Mouse (Mus musculus) limb, embryonic 10.5 days (tissue): ENCODE measurements at regions not wholly inside any gene's neighbourhood (a gene's known extent, or its start where the extent isn't known, plus 50 kb on each side); places are given as distances from the start of the nearest gene placed in this dataset.

ENCODE experiments used
- DNase-seq: peaks from one replicate; pipeline ENCODE4 v3.0.0-alpha.2; 2017; ENCODE audit warnings: low spot score
- H3K27ac ChIP-seq: fragments of 300-500 bp; sonication (generic); 2 replicates; pipeline ENCODE4 v1.5.1; 2016; ENCODE audit warnings: mild to moderate bottlenecking
- H3K27me3 ChIP-seq: fragments of 300-500 bp; sonication (generic); 2 replicates; pipeline ENCODE4 v1.6.1; 2016; ENCODE audit warnings: low read depth, mild to moderate bottlenecking; ENCODE audit not compliant: poor library complexity, severe bottlenecking
- H3K36me3 ChIP-seq: fragments of 300-500 bp; sonication (generic); 2 replicates; pipeline ENCODE4 v1.6.1; 2016; ENCODE audit warnings: mild to moderate bottlenecking, moderate library complexity
- H3K4me1 ChIP-seq: fragments of 300-500 bp; sonication (generic); 2 replicates; pipeline ENCODE4 v1.6.1; 2016
- H3K4me3 ChIP-seq: fragments of 300-500 bp; sonication (generic); 2 replicates; pipeline ENCODE4 v1.5.1; 2016; ENCODE audit warnings: mild to moderate bottlenecking, moderate library complexity
- H3K9me3 ChIP-seq: fragments of 300-500 bp; sonication (generic); replicated peaks from 2 replicates; pipeline ENCODE4 v1.6.1; 2016; ENCODE audit warnings: mild to moderate bottlenecking
- WGBS: fragments of 180-500 bp; shearing (Covaris S2); methylation state at CpG from one replicate; pipeline ENCODE4 v1.1.7; 2016; 5-methylcytosine and 5-hydroxymethylcytosine counted together

DNA sequence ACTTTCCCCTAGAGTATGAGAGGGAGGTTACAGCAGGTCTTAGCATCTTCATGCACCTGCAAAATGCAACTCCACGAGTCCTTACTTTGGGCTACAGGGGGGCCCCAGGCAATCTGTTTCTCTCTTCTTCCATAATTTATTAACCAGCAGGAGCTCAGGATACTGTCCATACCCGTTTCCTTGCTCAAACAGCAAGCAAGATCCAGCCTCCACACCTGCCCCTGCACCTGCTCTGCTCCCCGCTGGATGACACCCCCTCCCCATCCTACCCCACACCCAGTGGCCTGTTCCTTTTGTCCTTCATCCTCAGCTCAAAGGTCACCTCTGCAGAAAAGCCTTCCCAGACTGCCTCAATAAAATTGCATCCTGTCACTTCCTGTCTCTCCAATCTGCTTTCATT is 56.1 kb upstream of the Shb start:
- no peak for DNase-seq
- Histone ChIP-seq H3K4me1 (peaks cover 17% of the 10 kb centered on the region), H3K27me3 (peaks cover 85% of the 10 kb centered on the region), H3K9me3 (no peaks in the 10 kb centered on the region), H3K36me3 (no peaks in the 10 kb centered on the region), H3K27ac (no peak overlapping the region), H3K4me3 (no peak overlapping the region)
- WGBS: 30% methylated on average over 3 of the region's 3 CpGs

- DNase-seq: no peak
- Histone ChIP-seq H3K27me3 (peaks cover 75% of the 10 kb centered on the region), H3K4me1 (peaks cover 17% of the 10 kb centered on the region), H3K36me3 (no peaks in the 10 kb centered on the region), H3K4me3 (no peak overlapping the region), H3K9me3 (no peaks in the 10 kb centered on the region), H3K27ac (no peak overlapping the region)
- WGBS: 74% methylated on average over 2 of the region's 2 CpGs
These were observed 54.9 kb upstream of the Shb start for GRCm38 (mm10) chr4:45587202-45587601.

- Histone ChIP-seq H3K9me3 (no peaks in the 10 kb centered on the region), H3K4me3 (no peak overlapping the region), H3K27me3 (peaks cover 66% of the 10 kb centered on the region), H3K36me3 (no peaks in the 10 kb centered on the region), H3K4me1 (peaks cover 13% of the 10 kb centered on the region), H3K27ac (no peak overlapping the region)
- DNase-seq: no peak
- 54% methylated on average over 2 of the region's 2 CpGs for WGBS
These were observed 54.0 kb upstream of the Shb start for GRCm38 (mm10) chr4:45586310-45586709.

- Histone ChIP-seq H3K36me3 (no peaks in the 10 kb centered on the region), H3K27me3 (peaks cover 56% of the 10 kb centered on the region), H3K4me1 (peaks cover 17% of the 10 kb centered on the region), H3K9me3 (no peaks in the 10 kb centered on the region), H3K4me3 (no peak overlapping the region), H3K27ac (no peak overlapping the region)
- 56% methylated on average over 8 of the region's 8 CpGs for WGBS
- no peak for DNase-seq
These were observed 53.0 kb upstream of the Shb start for GRCm38 (mm10) chr4:45585188-45585820.

- H3K27me3 ChIP-seq: peaks cover 46% of the 10 kb centered on the region
- 48% methylated on average over 4 of the region's 4 CpGs for WGBS
These were observed 51.7 kb upstream of the Shb start for GRCm38 (mm10) chr4:45583966-45584365.

GRCm38 (mm10) chr4:45582496-45582895 is 50.2 kb upstream of the Shb start:
- WGBS: 83% methylated on average over 5 of the region's 5 CpGs
- H3K4me3 ChIP-seq: no peak overlapping the region
- no peaks in the 10 kb centered on the region for H3K9me3 ChIP-seq
- H3K27me3 ChIP-seq: peaks cover 38% of the 10 kb centered on the region
- no peak for DNase-seq
- no peak overlapping the region for H3K27ac ChIP-seq
- no peaks in the 10 kb centered on the region for H3K36me3 ChIP-seq
- H3K4me1 ChIP-seq: peaks cover 36% of the 10 kb centered on the region

More at GRCm38 (mm10) chr4:45583966-45584365, 51.7 kb upstream of the Shb start:
- H3K36me3 ChIP-seq: no peaks in the 10 kb centered on the region
- H3K9me3 ChIP-seq: no peaks in the 10 kb centered on the region
- H3K27ac ChIP-seq: no peak overlapping the region
- H3K4me3 ChIP-seq: no peak overlapping the region
- peaks cover 22% of the 10 kb centered on the region for H3K4me1 ChIP-seq
- no peak for DNase-seq
